Mouse (Mus musculus) gastrocnemius, postnatal 14 days (tissue): Measurements from ENCODE around the gene Fastk. TPM values are rescaled to one million over a fixed set of nuclear protein-coding genes. Genes with fewer than 3 reads are reported as not detected.

ENCODE experiments used
- DNase-seq: peaks from one replicate; pipeline ENCODE4 v3.0.0; 2021; ENCODE audit warnings: mixed read lengths
- intact Hi-C: fragments of 180-260 bp; cut with DNase I; formaldehyde crosslinking; loops from one replicate; pipeline ENCODE4 v1.15.1; 2025; ENCODE audit warnings: low total_unique reads
- long read RNA-seq, 2 experiments: library from polyadenylated mRNA; stranded (forward); transcript quantifications; one replicate each; pipeline ENCODE4 v2.0.0; 2021
- total RNA-seq, 2 experiments: library from RNA; stranded (reverse); gene quantifications; 2 replicates each; pipeline ENCODE4 v1.2.3; 2021

Fastk gene
- 100 to 1,000 TPM; 132 to 146 TPM for total RNA-seq
- long read RNA-seq, experiment 1, transcript Fastk-201 (10 exons, 1,893 nt), result major isoform, 366 of 470 reads
- long read RNA-seq, experiment 1, transcript Fastk-213 (9 exons, 2,552 nt), result minor isoform, 24 of 470 reads
- long read RNA-seq, experiment 1, partial matches to known transcripts, result 14 of 470 reads
- long read RNA-seq, experiment 1, other reads (novel, unspliced or antisense), result 64 of 470 reads
- long read RNA-seq, experiment 2, transcript Fastk-201 (10 exons, 1,893 nt), result major isoform, 458 of 562 reads
- long read RNA-seq, experiment 2, transcript Fastk-213 (9 exons, 2,552 nt), result minor isoform, 13 of 562 reads
- long read RNA-seq, experiment 2, partial matches to known transcripts, result 20 of 562 reads
- long read RNA-seq, experiment 2, other reads (novel, unspliced or antisense), result 69 of 562 reads

DNA sequence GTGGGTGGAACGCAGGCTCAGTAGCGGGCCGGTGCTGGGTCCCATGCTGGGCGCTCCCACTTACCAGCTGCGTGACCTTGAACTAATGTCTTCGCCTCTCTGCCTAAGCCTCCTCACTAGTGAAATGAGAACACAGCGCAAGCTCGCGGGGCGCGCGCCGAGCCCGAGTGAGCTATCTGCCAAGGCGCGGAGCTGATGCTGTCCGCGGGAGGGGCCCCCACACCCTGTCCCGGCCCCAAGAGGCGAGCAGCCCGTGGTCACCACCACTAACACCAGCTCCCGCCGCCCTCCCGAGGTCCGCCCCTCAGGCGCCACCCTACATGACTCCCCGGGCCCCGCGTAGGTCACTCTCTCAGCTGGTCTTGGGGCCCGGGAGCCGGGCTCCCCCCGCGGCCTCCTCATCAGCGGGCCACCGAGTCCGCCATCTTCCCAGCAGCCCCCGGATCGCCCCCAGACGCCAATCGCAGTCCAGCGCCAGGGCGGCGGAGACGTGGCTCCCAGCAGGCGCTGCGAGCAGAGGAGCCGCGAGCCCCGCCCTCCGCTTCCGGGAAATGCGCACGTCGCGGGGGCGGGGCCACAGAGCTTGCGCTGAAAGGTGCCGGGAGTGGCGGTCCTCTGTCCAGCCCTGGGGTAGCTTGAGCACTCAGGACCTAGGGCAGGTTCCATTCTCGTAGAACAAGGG is at the start of gene Fastk:
TSS of gene Fastk (minus strand) at position 542 of the 682 bp plus-strand sequence.
- peak; percentile 96 for DNase-seq
- intact Hi-C loops, result no loop called here

DNA sequence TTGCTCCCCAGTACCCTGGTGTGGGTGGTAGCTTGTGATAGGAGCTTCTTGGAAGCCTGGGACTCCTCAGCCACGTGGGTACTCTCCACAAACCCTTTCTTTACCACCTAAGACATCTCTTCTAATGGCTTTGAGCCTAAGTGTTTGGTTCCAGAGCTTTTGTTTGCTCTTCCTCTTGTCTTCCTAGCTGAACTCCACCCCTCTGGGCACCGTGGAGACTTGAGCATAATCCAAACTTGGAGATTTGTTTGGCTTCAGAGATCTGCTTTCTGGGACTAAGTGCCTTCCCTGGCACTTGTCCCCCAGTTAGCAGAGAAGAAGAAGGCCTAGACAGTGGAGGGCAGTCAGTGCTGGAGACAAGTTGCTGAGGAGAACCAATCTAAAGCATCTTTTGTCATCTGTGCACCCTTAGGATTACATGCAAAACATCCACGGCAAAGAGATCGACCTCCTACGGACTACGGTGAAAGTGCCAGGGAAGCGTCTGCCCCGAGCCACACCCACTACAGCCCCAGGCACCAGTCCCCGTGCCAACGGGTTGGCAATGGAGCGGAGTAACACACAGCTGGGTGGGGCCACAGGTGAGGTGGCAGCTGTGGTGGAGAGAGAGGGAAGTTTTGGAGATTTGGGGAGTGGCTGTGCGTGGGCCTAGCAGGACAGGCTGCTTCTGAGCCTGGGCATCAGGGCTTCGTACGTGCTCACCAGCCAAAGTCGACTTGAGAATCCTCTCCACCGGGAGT is 47.6 kb upstream of the Fastk start:
- DNase-seq, result no peak
- intact Hi-C loops, result no loop called here

DNA sequence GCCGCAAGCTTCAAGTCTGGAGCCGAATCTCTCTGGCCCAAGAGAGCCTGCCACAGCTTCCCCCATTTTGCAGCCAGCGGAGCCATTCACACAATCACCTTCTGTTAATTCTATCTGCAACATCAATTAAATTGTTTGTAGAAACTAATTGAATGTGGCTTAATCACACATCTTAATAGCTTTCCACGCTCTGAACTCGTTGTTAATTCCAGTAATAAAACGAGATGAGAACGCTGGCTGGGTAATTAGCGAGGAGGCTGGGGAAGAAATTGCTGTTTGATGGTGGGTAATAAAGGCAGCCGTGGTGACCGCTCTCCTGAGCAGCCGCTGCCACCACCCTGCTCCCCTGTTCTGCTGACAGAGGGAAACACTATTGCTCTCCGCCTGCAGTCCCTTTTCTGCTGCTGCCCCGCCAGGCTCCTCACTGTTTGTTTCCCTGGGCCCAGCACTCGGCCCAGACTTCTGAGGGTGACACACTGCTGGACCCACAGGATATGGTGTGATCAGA is 45.4 kb upstream of the Fastk start:
- no peak for DNase-seq
- intact Hi-C loops, result no loop called here

- DNase-seq, result no peak
- intact Hi-C loops, result no loop called here
Observed at GRCm38 (mm10) chr5:24486738-24487137, 41.7 kb upstream of the Fastk start.

GRCm38 (mm10) chr5:24486097-24486496 is 41.0 kb upstream of the Fastk start:
- intact Hi-C loops, result no loop called here
- peak; percentile 88 for DNase-seq

DNA sequence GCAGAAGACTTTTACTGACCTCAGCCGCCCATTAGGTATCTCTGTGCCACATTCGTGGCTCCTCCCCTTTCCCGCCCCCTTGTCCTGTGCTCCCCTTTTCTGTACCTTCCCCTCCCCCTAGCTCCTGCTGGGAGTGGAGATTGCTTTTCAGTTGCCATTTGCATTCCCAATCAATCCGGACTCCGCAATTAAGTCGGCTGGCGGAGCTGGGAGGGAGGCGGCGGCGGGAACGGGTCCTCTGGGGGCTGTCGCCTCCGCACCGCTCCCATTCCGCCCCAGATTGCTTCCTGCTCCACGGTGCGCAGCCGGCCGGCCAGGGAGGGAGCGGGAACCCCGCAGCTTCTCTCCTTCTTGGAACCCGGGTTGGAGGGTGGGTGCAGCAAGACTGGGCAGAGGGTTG is 39.9 kb upstream of the Fastk start:
- intact Hi-C loops, result loop anchor here (5.0 kb wide), 2 partner anchors 42 to 167 kb away; partner anchors contain the start of gene Gbx1
- no peak for DNase-seq

GRCm38 (mm10) chr5:24483326-24483725 is 38.2 kb upstream of the Fastk start:
- peak; percentile 55 for DNase-seq
- intact Hi-C loops, result loop anchor here (5.0 kb wide), 2 partner anchors 44 to 169 kb away; partner anchors contain the start of gene Gbx1

- intact Hi-C loops, result loop anchor here (5.0 kb wide), 2 partner anchors 45 to 170 kb away; partner anchors contain the start of gene Gbx1
- DNase-seq, result no peak
Observed at GRCm38 (mm10) chr5:24482247-24483079, 37.4 kb upstream of the Fastk start.

GRCm38 (mm10) chr5:24481647-24482046 is 36.6 kb upstream of the Fastk start:
- intact Hi-C loops, result loop anchor here (5.0 kb wide), 2 partner anchors 46 to 171 kb away; partner anchors contain the start of gene Gbx1
- peak; percentile 70 for DNase-seq

DNA sequence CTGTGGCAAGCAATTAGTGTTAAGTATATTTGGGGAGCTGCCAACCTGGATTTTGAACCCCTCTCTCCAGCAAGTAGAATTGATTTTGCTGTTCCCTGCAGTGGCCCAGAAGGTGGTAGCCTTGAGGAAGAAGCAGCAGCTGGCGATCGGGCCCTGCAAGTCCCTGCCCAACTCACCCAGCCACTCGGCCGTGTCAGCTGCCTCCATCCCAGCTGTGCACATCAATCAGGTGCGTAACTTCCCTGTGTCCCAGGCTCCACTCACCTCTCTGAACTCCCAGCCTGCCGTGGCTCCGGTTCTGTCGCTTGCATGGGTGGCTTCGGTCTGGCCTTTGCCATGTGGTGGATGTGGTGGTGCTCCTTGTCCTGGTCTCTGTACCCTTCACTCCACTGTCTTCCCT is 32.8 kb upstream of the Fastk start:
- DNase-seq, result no peak
- intact Hi-C loops, result no loop called here

DNA sequence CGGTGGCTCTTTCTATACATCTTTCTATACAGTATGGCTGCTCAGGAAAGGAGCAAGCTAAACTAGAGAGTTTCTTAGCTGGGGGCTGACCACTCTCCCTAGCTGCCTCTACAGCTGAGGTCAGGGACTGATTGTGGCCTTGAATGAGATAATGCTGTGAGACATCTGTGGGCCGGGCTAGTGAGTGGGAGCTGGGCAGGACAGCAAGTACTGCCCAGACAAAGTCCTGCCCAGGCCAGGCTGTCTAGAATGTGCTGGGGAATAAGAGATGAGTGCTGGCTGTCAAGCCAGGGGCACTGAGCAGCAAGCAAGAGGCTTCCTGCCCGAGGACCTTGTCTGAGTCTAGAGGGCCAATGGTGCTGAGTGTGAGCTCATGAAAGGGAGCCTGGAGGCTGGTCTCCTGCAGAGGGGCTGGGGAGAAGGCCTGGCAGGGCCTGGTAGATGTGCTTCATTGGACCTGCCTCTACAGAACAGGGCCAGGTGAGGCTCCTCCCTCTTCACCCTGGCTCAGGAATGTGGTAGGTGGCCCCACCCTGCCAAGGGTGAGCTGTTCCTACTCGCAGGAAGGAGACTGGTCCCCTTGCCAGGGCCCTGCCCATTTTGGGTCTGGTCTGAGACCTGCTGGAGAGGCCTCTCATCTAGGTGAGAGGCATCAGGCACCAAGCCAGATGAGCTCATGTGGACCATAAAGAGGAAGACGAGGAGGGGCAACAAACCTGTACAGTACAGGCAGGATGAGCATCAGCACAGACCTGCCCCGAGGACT is 30.6 kb upstream of the Fastk start:
- intact Hi-C loops, result no loop called here
- DNase-seq, result no peak

GRCm38 (mm10) chr5:24474723-24475261 is 29.7 kb upstream of the Fastk start:
- intact Hi-C loops, result loop anchor here (5.0 kb wide), 1 partner anchor 57 kb away; no protein-coding TSS in a partner anchor
- peak; percentile 55 for DNase-seq

DNA sequence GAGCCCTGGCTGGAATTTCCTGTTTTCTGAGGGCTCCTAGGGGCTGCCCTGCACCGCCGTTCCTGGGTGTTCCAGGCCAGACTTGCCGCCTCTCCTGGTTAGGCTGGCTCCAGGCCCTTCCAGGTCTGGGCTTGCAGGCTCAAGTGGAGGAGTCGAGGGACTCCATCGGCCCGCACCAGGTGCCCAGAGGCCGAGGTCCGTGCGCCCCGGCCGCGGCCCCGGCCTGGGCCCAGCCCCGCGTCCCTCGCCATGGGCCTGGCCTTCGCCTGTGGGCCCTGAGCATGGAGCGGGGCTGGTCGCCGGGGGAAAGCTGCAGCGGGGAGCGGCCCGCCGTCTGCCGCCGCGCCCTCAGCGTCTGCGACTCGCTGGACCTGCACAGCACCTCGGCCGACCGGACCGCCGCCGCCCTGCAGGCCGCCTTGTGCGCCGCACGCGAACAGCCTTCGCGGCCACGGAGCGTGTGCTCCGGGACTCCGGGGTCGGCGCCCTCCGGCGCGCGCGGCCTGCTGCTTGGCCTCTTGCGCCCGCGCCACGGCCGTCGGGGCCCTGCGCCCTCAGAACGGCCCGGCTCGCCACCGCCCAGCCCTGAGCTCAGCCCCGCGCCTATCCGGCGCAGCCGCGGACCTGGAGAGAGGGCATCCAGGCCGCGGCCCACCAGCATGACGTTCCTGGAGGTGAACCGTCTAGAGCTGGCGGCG is 29.1 kb upstream of the Fastk start:
- intact Hi-C loops, result loop anchor here (5.0 kb wide), 1 partner anchor 57 kb away; no protein-coding TSS in a partner anchor

DNA sequence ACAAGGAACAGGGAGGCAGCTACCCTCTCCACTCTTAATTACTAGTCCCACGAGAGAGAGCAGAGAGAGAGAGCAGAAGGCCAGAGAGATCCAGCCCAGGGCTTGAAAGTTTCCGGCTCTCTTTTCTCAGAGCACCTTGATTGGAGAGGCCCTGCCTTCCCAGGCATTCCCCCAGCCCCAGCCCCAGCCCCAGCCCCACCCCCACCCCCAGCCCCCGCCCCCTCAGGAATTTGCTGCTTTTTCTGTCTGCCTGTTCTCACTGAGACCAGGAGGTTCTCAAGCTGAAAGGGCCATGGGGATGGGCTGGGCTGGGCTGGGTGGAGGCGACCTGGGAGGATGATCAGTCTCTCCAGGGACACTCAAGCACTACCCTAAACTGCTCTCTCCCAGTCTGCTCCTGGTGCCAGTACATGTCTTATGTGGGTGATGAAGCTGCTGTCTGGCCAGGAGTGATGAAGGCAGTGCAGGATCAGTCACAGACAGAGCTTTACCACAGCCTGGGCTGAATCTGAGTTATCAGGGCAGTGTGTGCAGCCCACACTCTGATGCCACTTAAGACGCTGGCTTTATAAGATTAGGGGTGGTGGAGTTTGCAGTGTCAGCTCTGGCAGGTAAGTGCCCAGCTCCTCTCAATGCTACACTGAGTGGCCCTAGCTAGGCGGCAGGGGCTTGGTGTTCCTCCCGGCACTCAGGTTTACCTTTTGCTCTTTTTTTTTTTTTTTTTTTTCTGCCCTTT is 28.0 kb upstream of the Fastk start:
- intact Hi-C loops, result loop anchor here (5.0 kb wide), 1 partner anchor 56 kb away; no protein-coding TSS in a partner anchor
- no peak for DNase-seq

More for the DNA sequence above, 29.1 kb upstream of the Fastk start:
- DNase-seq, result no peak

DNA sequence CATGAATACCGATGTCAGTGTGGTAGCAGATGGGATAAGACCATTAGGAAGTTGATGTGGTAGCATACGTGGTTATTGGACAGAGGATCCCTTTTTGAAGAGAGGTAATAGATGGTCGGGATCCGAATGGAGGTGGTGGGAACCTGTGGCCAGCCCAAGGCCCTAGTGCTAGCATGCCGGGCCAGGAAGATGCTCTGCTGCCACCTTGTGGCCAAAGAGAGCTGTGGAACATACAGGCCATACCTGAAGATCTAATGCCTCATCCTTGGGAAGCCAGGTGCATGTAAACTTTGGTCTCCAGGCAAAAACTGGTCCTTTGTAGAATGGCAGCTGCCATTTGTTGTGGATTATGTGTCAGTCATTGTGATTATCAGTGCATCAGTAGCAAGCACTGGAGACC is 25.5 kb upstream of the Fastk start:
- intact Hi-C loops, result loop anchor here (5.0 kb wide), 1 partner anchor 53 kb away; no protein-coding TSS in a partner anchor
- peak; percentile 75 for DNase-seq

- no peak for DNase-seq
- intact Hi-C loops, result no loop called here
Observed at GRCm38 (mm10) chr5:24466762-24467161, 21.7 kb upstream of the Fastk start.
